Mouse (Mus musculus) ZHBTc4 (cell line): Measurements from ENCODE around the gene Gm3448.

ENCODE experiments used
- DNase-seq: peaks from one replicate; pipeline ENCODE4 v3.0.0-alpha.2; 2011; ENCODE audit warnings: low read depth, low spot score

Gene Gm3448

DNA sequence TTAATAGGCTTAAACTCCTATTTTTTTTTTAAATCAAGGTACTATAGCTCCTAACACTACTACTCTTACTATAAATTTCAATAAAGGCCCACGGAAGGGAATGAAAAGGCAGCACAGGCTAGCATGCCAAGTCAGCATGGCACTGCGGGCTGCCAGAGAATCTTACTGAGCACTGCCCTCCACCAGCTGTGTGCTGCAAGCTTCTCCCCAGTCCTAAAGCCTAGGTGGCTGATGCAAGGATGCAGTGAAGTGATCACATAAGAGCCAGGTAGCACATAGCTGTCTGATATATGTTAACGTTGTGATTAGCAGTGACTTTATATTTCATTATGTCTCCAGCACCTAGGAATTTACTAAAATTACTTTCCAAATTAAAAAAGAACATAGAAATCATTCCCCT lies 81.4 kb downstream of the Gm3448 start:
- DNase-seq, result no peak

DNA sequence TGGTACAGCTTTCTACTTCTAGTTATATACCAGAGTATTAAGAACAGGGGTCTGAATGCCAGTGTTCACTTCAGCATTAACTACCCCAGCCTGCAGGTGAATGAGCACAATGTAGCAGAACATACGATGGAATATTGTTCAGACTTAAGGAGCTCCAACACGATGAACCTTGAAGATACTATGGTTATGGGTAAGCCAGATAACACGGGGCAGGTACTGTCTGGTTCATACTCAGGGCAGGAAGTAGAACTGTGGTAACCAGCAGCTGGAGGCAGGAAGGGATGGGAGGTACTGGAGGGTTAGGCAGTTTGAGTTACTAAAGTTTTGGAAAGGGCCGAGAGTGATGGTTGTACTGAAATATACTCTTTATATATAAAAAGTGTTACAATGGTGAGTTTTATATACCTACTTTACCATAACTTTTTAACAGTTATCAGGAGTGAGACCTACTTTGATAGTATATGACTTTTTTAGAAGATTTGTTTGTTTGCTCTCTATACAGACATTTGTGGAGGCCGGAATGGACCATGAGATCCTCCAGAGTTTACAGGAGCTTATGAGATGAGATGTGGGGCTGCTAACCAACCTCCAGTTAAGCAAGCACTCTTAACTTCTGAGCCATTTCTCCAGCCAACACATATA lies 82.5 kb downstream of the Gm3448 start:
- no peak for DNase-seq

DNA sequence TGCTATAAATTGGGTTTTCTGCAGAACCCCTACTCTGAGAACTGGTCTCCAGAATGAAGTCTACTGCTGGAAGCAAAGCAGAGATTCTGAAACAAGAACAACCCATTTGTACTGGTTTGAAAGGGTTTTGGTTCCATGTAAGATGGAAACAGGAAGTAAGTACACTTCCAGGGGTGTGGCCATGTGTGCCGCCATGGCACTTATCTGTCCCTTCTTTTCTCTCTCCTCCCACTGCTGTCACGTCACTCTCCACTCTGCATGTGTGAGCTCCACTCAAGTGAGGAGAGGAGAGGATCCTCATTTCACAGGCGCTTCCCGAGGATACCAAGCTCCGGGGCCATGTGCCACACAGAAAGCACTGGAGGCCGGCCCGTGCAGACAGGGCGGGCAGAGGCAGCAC lies 87.9 kb downstream of the Gm3448 start:
- DNase-seq, result peak; percentile 52

DNA sequence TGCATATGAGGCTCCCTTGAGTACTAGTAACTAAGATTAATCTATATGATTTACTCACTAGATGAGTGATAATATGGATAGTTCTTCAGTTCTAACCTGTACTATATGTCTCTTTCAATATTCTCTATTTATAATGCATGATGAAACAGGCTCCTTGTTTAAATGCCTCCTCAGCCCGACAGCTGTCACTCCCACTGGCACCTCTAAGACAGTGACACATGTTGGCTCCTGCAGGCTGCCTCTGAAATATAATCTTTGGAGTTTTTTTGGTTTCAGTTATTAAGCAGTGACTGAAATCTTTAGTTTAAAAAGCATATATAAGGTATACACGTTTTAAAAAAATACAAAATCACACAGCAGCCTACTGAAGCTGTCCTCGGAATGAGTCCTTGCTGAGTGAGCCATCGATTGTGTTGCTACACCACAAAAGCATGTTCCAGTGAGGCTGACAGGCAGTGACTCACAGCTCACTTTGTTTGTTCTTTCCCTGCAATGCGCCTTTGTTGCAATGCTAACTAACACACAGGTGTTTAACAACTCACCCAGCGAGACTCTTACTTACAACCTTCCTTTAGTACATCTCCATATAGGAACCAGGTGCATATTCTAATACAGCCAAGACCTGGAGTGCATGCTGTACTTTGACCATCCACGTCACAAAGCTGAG lies 92.0 kb downstream of the Gm3448 start:
- DNase-seq, result no peak
